Mouse (Mus musculus) heart, embryonic 10.5 days (tissue): ENCODE data around the gene Cdrt4. TPM values are rescaled to one million over a fixed set of nuclear protein-coding genes. Genes with fewer than 3 reads are reported as not detected.

Experiments
- DNase-seq: peaks from one replicate; pipeline ENCODE4 v3.0.0-alpha.2; 2017; ENCODE audit warnings: low spot score
- H3K27ac ChIP-seq: fragments of 300-500 bp; sonication (generic); 2 replicates; pipeline ENCODE4 v1.5.1; 2016; ENCODE audit warnings: mild to moderate bottlenecking
- H3K27me3 ChIP-seq: fragments of 300-500 bp; sonication (generic); 2 replicates; pipeline ENCODE4 v1.6.1; 2016; ENCODE audit warnings: mild to moderate bottlenecking; ENCODE audit not compliant: poor library complexity, insufficient read depth, severe bottlenecking
- H3K36me3 ChIP-seq: fragments of 300-500 bp; sonication (generic); 2 replicates; pipeline ENCODE4 v1.6.1; 2016; ENCODE audit warnings: mild to moderate bottlenecking, moderate library complexity
- H3K4me1 ChIP-seq: fragments of 300-500 bp; sonication (generic); 2 replicates; pipeline ENCODE4 v1.6.1; 2016; ENCODE audit warnings: mild to moderate bottlenecking
- H3K4me3 ChIP-seq: fragments of 300-500 bp; sonication (generic); 2 replicates; pipeline ENCODE4 v1.5.1; 2016; ENCODE audit warnings: mild to moderate bottlenecking, moderate library complexity
- H3K9me3 ChIP-seq: fragments of 300-500 bp; sonication (generic); 2 replicates; pipeline ENCODE4 v1.6.1; 2016; ENCODE audit warnings: mild to moderate bottlenecking, moderate library complexity
- WGBS: fragments of 180-500 bp; shearing (Covaris S2); methylation state at CpG from one replicate; pipeline ENCODE4 v1.1.7; 2016; 5-methylcytosine and 5-hydroxymethylcytosine counted together
- polyA plus RNA-seq: library from polyadenylated mRNA; unstranded; fragments of >200 nt; fragmentation: Nextera tagmentation; extraction: Ambion mirVana; gene quantifications from 2 replicates; pipeline ENCODE4 v1.2.1, GENCODE M21; 2016

Cdrt4 gene
- polyA plus RNA-seq, 1 experiment from 2014 or later, result 0.31 TPM

GRCm38 (mm10) chr11:63035420-63036211, 84.6 kb downstream of the Cdrt4 start:
- 73% methylated on average over 11 of the region's 11 CpGs for WGBS
- Histone ChIP-seq H3K4me1 (peaks cover 5% of the 10 kb centered on the region), H3K27me3 (no peaks in the 10 kb centered on the region), H3K9me3 (0 out of 2 replicates have a peak, but pooled peaks cover 3% of the 10 kb centered on the region), H3K4me3 (no peak overlapping the region), H3K27ac (no peak overlapping the region), H3K36me3 (no peaks in the 10 kb centered on the region)
- DNase-seq, result no peak

DNA sequence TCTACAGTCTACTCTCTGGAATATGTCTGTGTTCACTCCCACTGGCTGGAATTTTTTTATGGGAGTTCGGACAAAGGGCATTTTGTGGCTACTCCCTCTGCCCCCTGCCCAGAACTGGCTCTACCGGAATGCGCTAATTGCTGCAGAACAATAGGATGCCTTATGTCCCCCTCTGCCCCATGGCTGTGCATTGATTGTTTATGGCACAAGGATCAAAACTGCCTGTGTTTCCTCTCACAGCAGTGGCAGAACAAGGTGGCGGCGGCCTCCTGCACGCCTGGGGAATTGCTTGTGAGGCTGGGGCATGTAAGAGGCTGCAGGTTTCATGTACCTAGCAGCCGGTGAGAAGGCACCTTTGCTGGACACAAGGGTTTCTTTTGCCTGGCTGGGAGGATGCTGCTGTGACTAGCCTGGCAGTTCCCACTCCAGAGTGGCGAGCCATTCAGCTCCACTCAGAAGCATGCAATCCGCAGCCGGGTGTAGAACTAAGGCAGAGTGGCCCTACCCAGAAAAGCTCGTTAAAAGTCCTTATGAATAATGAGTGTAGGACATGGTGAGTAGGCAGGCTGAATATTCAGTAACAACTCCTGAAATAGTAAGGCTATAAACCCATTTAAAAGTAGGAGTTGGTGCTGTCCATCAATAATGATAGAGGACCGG, 89.1 kb downstream of the Cdrt4 start:
- H3K27ac ChIP-seq, result peak overlapping the region; percentile 1; the same call in 1 of the 2 replicates
- no peak overlapping the region for H3K4me3 ChIP-seq
- 71% methylated on average over 12 of the region's 12 CpGs for WGBS
- peak; percentile 76 for DNase-seq
- no peaks in the 10 kb centered on the region for H3K9me3 ChIP-seq
- no peaks in the 10 kb centered on the region for H3K27me3 ChIP-seq
- no peaks in the 10 kb centered on the region for H3K36me3 ChIP-seq
- peaks cover 5% of the 10 kb centered on the region for H3K4me1 ChIP-seq

Other genes starting within 250 kb of the Cdrt4 start
- 6.7 and 8.0 TPM in 2 replicates for gene Zfp287, start 219.3 kb upstream of the Cdrt4 start, polyA plus RNA-seq
- gene Gm10428, start 198.1 kb upstream of the Cdrt4 start, polyA plus RNA-seq, result not detected in 2 replicates
- 10.8 and 14.9 TPM in 2 replicates for gene Zfp286, start 161.7 kb upstream of the Cdrt4 start, polyA plus RNA-seq
- 3.7 and 4.9 TPM in 2 replicates for gene Trim16, start 131.0 kb upstream of the Cdrt4 start, polyA plus RNA-seq
- 0.34 TPM in 1 of 2 replicates, not detected in the other for gene Fbxw10, start 104.1 kb upstream of the Cdrt4 start, polyA plus RNA-seq
- gene Tvp23b, start 71.7 kb upstream of the Cdrt4 start, polyA plus RNA-seq, result 55.6 and 61.8 TPM in 2 replicates
- not detected in 2 replicates for gene Tekt3, start 110.5 kb downstream of the Cdrt4 start, polyA plus RNA-seq
- 98.2 and 147 TPM in 2 replicates for gene Pmp22, start 177.8 kb downstream of the Cdrt4 start, polyA plus RNA-seq